Mouse (Mus musculus) embryonic facial prominence, embryonic 11.5 days (tissue): ENCODE measurements around the gene Hrh2. TPM values are rescaled to one million over a fixed set of nuclear protein-coding genes. Genes with fewer than 3 reads are reported as not detected.

ENCODE experiments used
- ATAC-seq: fragments of 200-750 bp; cut with Nextera tagmentation; replicated peaks from 2 replicates; pipeline ENCODE4 v1.8.0; 2017; ENCODE audit warnings: low read depth; ENCODE audit not compliant: insufficient number of reproducible peaks, low FRiP score, low TSS enrichment
- DNase-seq: peaks from one replicate; pipeline ENCODE4 v3.0.0-alpha.2; 2015; ENCODE audit warnings: low spot score
- H3K27ac ChIP-seq: fragments of 300-500 bp; sonication (generic); replicated peaks from 2 replicates; pipeline ENCODE4 v1.5.1; 2014; ENCODE audit warnings: mild to moderate bottlenecking, low read depth, low read length, control low read depth
- H3K27me3 ChIP-seq: fragments of 300-500 bp; sonication (generic); 2 replicates; pipeline ENCODE4 v1.6.1; 2014; ENCODE audit warnings: mild to moderate bottlenecking, low read length, moderate library complexity, mixed read lengths; ENCODE audit not compliant: control insufficient read depth, insufficient read depth
- H3K36me3 ChIP-seq: fragments of 300-500 bp; sonication (generic); replicated peaks from 2 replicates; pipeline ENCODE4 v1.6.1; 2014; ENCODE audit warnings: low read depth, mild to moderate bottlenecking, low read length, moderate library complexity, mixed read lengths; ENCODE audit not compliant: control insufficient read depth, insufficient read depth
- H3K4me1 ChIP-seq: fragments of 300-500 bp; sonication (generic); 2 replicates; pipeline ENCODE4 v1.6.1; 2014; ENCODE audit warnings: low read length, mixed read lengths; ENCODE audit not compliant: control insufficient read depth, insufficient read depth
- H3K4me2 ChIP-seq: fragments of 300-500 bp; sonication (generic); 2 replicates; pipeline ENCODE4 v1.6.1; 2014; ENCODE audit warnings: low read depth, mild to moderate bottlenecking, control low read depth, low read length, moderate library complexity
- H3K4me3 ChIP-seq: fragments of 300-500 bp; sonication (generic); 2 replicates; pipeline ENCODE4 v1.5.1; 2014; ENCODE audit warnings: low read depth, low read length, control low read depth
- H3K9ac ChIP-seq: fragments of 300-500 bp; sonication (generic); replicated peaks from 2 replicates; pipeline ENCODE4 v1.6.1; 2014; ENCODE audit warnings: mild to moderate bottlenecking, control low read depth, low read length
- H3K9me3 ChIP-seq: fragments of 300-500 bp; sonication (generic); replicated peaks from 2 replicates; pipeline ENCODE4 v1.6.1; 2016; ENCODE audit warnings: mild to moderate bottlenecking, low read length, inconsistent platforms, mixed read lengths; ENCODE audit not compliant: control insufficient read depth
- WGBS: fragments of 180-500 bp; shearing (Covaris S2); extraction: QIAGEN DNeasy Blood & Tissue Kit; methylation state at CpG from one replicate; pipeline ENCODE4 v1.1.7; 2014; 5-methylcytosine and 5-hydroxymethylcytosine counted together
- polyA plus RNA-seq: library from polyadenylated mRNA; unstranded; fragments of >200 nt; fragmentation: Nextera tagmentation; extraction: Ambion mirVana; gene quantifications from 2 replicates; pipeline ENCODE4 v1.2.1, GENCODE M21; 2014

Hrh2 gene
- polyA plus RNA-seq, 1 experiment from 2014 or later, result 0.06 TPM

DNA sequence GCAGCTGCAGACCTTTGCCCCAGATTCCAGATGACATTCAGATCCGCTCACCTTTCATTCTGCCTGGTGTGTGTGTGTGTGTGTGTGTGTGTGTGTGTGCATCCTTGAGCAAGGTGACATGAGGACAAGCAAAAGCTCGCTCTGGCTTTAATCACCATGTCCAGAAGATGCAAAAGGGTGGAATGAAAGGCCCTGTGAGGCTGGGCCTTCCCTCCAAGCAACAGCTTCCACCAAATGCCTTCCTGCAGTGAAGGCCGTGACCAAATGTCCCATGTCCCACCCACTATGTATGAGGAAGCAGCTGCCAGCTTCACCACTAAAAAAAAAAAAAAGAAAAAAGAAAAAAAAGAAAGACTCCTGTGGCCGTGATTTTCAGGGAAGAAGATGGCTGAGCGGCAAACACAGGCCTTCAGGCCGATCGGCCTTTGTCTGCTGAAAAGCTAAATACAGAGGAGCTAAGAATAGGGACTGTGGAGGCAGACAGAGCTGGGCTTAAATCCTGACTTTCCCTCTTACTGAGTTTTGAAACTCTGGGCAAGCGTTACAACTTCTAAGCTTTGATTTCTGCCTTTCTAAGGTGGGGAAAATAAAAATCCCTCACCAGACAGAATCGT, 14.3 kb downstream of the Hrh2 start:
- Histone ChIP-seq H3K27ac (no peak overlapping the region), H3K36me3 (no peaks in the 10 kb centered on the region), H3K4me1 (no peaks in the 10 kb centered on the region), H3K27me3 (no peaks in the 10 kb centered on the region), H3K4me3 (no peak overlapping the region), H3K9me3 (no peaks in the 10 kb centered on the region), H3K4me2 (no peak overlapping the region), H3K9ac (no peak overlapping the region)
- DNase-seq, result no peak
- ATAC-seq, result no peak
- WGBS, result 71% methylated on average over 9 of the region's 9 CpGs

DNA sequence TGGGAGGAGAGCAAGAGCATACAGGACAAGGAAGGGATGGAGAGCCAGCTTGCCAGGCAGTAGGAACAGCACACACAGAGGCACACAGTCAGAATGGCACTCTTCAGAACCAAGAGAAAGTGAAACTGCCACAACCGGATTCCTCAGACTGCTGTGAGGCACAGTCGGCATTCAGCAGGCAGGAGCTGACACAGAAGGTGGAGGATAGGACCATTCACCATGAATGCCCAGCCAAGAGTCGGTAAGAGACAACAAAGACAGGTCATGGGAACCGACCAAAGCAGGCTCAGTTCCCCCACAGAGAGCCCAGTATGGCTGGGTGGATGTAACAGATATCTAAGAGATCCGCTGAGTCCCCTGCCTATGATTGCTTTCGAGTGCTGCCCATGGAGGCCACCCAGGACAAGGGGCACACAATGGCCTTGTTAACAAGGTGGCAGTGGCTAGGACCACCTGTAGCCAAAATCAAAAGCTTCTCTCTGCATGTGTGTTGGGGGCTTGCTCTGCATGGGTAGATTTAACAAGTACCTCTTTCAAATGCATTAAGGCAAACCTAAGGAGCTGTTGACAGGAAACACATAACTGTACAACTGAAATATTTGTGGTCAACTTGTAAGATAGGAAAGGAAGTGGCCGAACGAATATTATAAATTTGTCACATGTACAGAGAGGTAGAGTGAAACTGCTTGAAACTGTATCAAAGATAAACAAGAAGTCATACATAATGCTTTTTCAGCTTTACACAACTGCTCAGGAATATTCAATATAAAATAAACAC, 17.7 kb downstream of the Hrh2 start:
- WGBS, result 59% methylated on average over 8 of the region's 8 CpGs
- no peak overlapping the region for H3K4me3 ChIP-seq
- H3K4me1 ChIP-seq, result no peaks in the 10 kb centered on the region
- no peaks in the 10 kb centered on the region for H3K36me3 ChIP-seq
- H3K27ac ChIP-seq, result no peak overlapping the region
- H3K27me3 ChIP-seq, result no peaks in the 10 kb centered on the region
- H3K9ac ChIP-seq, result no peak overlapping the region
- DNase-seq (no peak), ATAC-seq (no peak)
- H3K4me2 ChIP-seq, result no peak overlapping the region
- no peaks in the 10 kb centered on the region for H3K9me3 ChIP-seq

DNA sequence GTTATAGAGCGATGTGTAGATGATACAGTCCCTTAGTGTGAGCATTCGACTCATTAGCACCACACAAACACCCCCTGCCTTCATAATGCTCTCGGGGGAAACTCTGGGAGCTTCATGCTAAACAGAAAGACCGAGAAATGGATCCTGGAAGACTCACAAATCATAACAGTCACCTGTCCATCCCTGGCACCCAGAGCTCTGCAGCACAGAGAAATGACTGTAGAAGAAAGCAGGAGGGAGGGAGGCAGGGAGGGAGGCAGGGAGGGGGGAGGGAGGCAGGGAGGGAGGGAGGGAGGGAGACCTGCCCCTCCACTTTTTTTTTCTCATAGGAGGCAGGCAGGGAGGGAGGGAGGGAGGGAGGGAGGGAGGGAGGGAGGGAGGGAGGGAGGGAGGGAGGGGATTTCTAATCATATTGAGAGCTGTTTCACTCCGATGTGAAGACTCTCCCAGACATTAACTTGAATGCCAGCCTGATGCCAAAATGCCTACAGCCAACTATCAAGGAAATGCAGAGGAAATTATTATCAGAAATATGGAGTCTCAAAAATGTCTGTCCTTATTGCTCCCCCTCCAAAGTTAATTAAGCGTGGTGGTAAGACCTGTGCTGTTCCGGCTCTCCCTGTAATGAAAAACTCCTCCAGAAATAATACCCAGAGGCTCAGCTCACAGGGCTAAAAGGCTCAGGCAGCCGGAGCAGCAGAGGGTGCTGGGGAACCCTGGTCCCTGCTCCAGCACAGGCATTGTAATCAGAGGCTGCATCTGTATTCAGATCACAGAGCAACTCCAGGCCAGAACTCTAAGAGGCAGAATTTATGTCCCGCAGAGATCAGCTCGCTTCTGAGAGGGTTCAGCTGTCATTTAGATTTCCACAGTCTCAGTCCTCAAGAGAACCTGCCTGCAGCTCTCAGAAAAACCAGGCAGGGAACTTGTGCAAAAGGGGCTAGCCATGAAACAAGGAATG, 19.9 kb downstream of the Hrh2 start:
- H3K27ac ChIP-seq, result no peak overlapping the region
- no peaks in the 10 kb centered on the region for H3K36me3 ChIP-seq
- H3K27me3 ChIP-seq, result no peaks in the 10 kb centered on the region
- DNase-seq, result peak; percentile 24
- H3K9me3 ChIP-seq, result no peaks in the 10 kb centered on the region
- no peak overlapping the region for H3K9ac ChIP-seq
- ATAC-seq, result no peak
- H3K4me2 ChIP-seq, result no peak overlapping the region
- H3K4me1 ChIP-seq, result no peaks in the 10 kb centered on the region
- 38% methylated on average over 10 of the region's 10 CpGs for WGBS
- no peak overlapping the region for H3K4me3 ChIP-seq

DNA sequence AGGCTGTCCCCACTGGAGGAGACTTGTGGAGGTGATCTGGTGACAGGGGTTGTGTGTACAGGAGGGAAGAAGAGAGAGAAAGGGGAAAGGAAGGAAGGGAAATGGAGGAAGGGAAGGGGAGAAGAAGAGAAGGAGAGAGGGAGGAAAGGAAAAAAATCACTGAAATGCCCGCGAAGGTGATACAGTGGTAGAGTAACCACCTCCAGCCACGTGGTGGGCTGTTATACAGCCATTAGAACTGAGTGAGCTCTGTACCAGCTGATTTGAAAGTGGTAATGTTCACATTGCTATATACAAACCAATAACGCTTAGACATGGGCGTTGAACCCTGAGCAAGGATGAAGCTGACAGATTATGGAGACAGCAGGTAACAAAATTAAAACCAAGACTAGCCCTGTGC, 20.6 kb downstream of the Hrh2 start:
- 64% methylated on average over 5 of the region's 5 CpGs for WGBS

DNA sequence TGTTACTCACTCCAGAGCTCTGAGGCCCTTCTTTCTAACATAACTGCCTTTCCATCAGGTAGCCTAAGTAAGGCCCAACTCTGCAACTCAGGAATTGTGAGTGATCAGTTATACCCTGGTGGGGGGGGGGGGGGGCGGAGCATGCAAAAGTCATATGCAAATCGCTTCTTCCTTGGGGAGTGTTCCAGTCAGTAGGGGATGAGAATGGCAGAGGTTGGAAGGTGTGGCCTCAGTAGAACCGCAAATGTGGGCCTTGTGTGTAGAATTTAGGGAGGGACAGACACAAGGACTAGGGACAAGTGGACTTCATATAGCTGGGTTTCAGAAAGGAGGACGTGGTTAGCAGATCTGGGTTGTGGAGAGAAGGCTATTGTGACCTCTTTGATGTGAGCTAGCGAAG, 23.3 kb downstream of the Hrh2 start:
- ATAC-seq, result no peak
- H3K4me3 ChIP-seq, result no peak overlapping the region
- no peaks in the 10 kb centered on the region for H3K27me3 ChIP-seq
- H3K27ac ChIP-seq, result no peak overlapping the region
- no peak overlapping the region for H3K9ac ChIP-seq
- no peaks in the 10 kb centered on the region for H3K36me3 ChIP-seq
- DNase-seq, result no peak
- H3K4me1 ChIP-seq, result no peaks in the 10 kb centered on the region
- WGBS, result 58% methylated on average over 5 of the region's 5 CpGs
- no peak overlapping the region for H3K4me2 ChIP-seq
- H3K9me3 ChIP-seq, result no peaks in the 10 kb centered on the region

More for the DNA sequence above, 20.6 kb downstream of the Hrh2 start:
- DNase-seq (no peak), ATAC-seq (no peak)
- no peak overlapping the region for H3K9ac ChIP-seq
- no peaks in the 10 kb centered on the region for H3K27me3 ChIP-seq
- no peak overlapping the region for H3K4me3 ChIP-seq
- no peak overlapping the region for H3K27ac ChIP-seq
- no peaks in the 10 kb centered on the region for H3K36me3 ChIP-seq
- H3K9me3 ChIP-seq, result no peaks in the 10 kb centered on the region
- H3K4me2 ChIP-seq, result no peak overlapping the region
- H3K4me1 ChIP-seq, result no peaks in the 10 kb centered on the region

DNA sequence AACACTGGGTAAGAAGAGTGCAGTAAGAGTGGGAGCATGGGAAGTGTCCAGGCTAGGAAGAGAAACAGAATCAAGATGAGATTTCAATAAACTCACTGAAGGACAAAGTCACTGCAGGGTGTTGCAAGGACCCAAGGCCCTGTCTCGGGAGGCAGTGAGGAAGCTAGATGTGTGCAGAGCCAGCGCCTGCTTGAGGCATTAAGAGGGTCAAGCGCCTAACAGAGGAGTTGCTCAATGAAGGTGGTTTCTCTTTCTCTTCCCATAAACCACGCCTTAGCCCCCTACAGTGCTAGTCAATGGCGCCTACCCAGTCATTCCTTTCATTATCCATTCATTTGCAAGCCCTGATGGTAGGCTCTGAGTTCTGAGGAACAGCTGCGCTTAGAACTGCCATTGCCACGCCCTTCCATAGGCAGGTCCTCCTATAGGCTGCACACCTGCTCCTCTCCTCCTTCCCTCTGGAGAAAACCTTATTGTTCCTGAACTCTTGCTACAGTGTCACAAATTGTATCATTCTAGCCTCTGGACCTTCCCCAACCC, 23.9 kb downstream of the Hrh2 start:
- H3K9ac ChIP-seq, result no peak overlapping the region
- no peak overlapping the region for H3K27ac ChIP-seq
- no peaks in the 10 kb centered on the region for H3K27me3 ChIP-seq
- H3K36me3 ChIP-seq, result no peaks in the 10 kb centered on the region
- 36% methylated on average over 7 of the region's 7 CpGs for WGBS
- no peaks in the 10 kb centered on the region for H3K9me3 ChIP-seq
- no peaks in the 10 kb centered on the region for H3K4me1 ChIP-seq
- DNase-seq (no peak), ATAC-seq (no peak)
- H3K4me3 ChIP-seq, result no peak overlapping the region
- H3K4me2 ChIP-seq, result no peak overlapping the region

DNA sequence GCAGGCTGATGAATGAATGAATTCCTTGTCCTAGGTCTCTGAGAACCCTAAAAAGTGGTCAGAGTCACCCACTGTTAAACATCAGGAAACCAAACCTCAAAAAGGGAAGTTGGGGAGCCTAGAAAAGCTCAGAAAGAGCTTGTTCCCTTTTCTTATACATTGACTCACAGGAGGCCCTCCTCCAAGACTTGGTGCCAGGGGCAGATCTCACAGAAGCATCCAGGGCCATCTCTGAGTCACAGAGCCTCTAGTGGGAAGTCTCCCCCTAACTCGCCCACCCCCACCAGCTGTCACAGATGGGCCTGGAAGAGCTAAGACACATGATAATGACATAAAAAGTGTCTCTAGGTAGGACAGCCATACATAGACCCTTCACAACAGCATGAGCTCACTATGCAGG, 26.4 kb downstream of the Hrh2 start:
- 67% methylated on average over 1 of the region's 1 CpGs for WGBS
- H3K27ac ChIP-seq, result no peak overlapping the region
- H3K27me3 ChIP-seq, result no peaks in the 10 kb centered on the region
- H3K4me2 ChIP-seq, result no peak overlapping the region
- H3K9ac ChIP-seq, result no peak overlapping the region
- H3K4me1 ChIP-seq, result no peaks in the 10 kb centered on the region
- H3K36me3 ChIP-seq, result no peaks in the 10 kb centered on the region
- ATAC-seq, result no peak
- no peak overlapping the region for H3K4me3 ChIP-seq
- DNase-seq, result no peak
- no peaks in the 10 kb centered on the region for H3K9me3 ChIP-seq
